Mouse (Mus musculus): Measurements from ENCODE around the gene Myl6.

DNA sequence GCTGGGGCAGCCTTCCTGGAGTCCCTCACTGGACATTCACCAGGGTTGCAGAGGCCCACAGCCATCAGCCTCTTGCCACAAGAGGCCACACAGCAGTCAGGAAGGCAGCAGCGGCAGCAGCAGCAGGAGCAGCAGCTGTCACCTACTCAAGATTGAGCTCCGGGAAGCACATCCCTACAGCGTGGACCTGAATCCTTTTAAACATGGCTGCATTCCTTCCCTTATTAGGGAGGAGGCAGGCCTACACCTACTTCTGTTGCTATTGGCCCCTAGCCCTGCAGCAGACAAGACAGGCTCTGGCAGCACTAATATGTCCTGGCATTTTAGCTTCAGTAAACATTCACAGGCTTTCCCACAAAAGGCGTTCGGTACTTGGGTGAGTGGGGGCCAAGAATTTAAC, 3.7 kb downstream of the Myl6 start:
- TF ChIP-seq POLR2A (IDR thresholded peaks at IDR 0.05; ENCODE audit: insufficient read depth, low read depth, low read length) (peak; percentile 39; the same call in 1 of the 2 replicates), CTCF (IDR thresholded peaks at IDR 0.05) (no peak), EP300 (IDR thresholded peaks at IDR 0.05; ENCODE audit: insufficient read depth, low read depth, low read length) (0 out of 2 replicates have a peak, but pooled peaks have one; percentile 16)

All from heart, adult 2 months (tissue).